Mouse (Mus musculus) neural tube, embryonic 12.5 days (tissue): ENCODE measurements around the gene Fam57a. TPM values are rescaled to one million over a fixed set of nuclear protein-coding genes. Genes with fewer than 3 reads are reported as not detected.
A peak's percentile ranks its signal among the peaks of the same experiment; 100 is the strongest.

Source experiments
- ATAC-seq: fragments of 200-750 bp; cut with Nextera tagmentation; 2 replicates; pipeline ENCODE4 v1.8.0; 2017; ENCODE audit warnings: low read depth, mild to moderate bottlenecking, moderate TSS enrichment, moderate library complexity; ENCODE audit not compliant: low FRiP score
- H3K27ac ChIP-seq: fragments of 300-500 bp; sonication (generic); 2 replicates; pipeline ENCODE4 v1.5.1; 2016
- H3K27me3 ChIP-seq: fragments of 300-500 bp; sonication (generic); replicated peaks from 2 replicates; pipeline ENCODE4 v1.6.1; 2016; ENCODE audit warnings: mild to moderate bottlenecking
- H3K36me3 ChIP-seq: fragments of 300-500 bp; sonication (generic); 2 replicates; pipeline ENCODE4 v1.6.1; 2016; ENCODE audit warnings: mild to moderate bottlenecking
- H3K4me1 ChIP-seq: fragments of 300-500 bp; sonication (generic); 2 replicates; pipeline ENCODE4 v1.6.1; 2016
- H3K4me2 ChIP-seq: fragments of 300-500 bp; sonication (generic); replicated peaks from 2 replicates; pipeline ENCODE4 v1.6.1; 2016; ENCODE audit warnings: mild to moderate bottlenecking
- H3K4me3 ChIP-seq: fragments of 300-500 bp; sonication (generic); 2 replicates; pipeline ENCODE4 v1.5.1; 2016
- H3K9ac ChIP-seq: fragments of 300-500 bp; sonication (generic); 2 replicates; pipeline ENCODE4 v1.6.1; 2016; ENCODE audit warnings: mild to moderate bottlenecking
- H3K9me3 ChIP-seq: fragments of 300-500 bp; sonication (generic); 2 replicates; pipeline ENCODE4 v1.6.1; 2016; ENCODE audit warnings: mild to moderate bottlenecking
- WGBS: fragments of 180-500 bp; shearing (Covaris S2); methylation state at CpG from one replicate; pipeline ENCODE4 v1.1.7; 2016; 5-methylcytosine and 5-hydroxymethylcytosine counted together
- polyA plus RNA-seq: library from polyadenylated mRNA; unstranded; fragments of >200 nt; fragmentation: Nextera tagmentation; extraction: Ambion mirVana; gene quantifications from 2 replicates; pipeline ENCODE4 v1.2.1, GENCODE M21; 2016

Gene Fam57a
- polyA plus RNA-seq, 1 experiment from 2014 or later = 30.4 TPM

- Histone ChIP-seq H3K27me3 (no peaks in the 10 kb centered on the region), H3K4me3 (no peak overlapping the region), H3K4me1 (peaks cover 32% of the 10 kb centered on the region), H3K36me3 (peaks cover 18% of the 10 kb centered on the region; the same call in 1 of the 2 replicates), H3K9me3 (no peaks in the 10 kb centered on the region), H3K4me2 (no peak overlapping the region), H3K27ac (no peak overlapping the region), H3K9ac (no peak overlapping the region)
- ATAC-seq = no peak
- WGBS = 71% methylated on average over 4 of the region's 4 CpGs
Observed at GRCm38 (mm10) chr11:76255431-76256001, 76.0 kb downstream of the Fam57a start.

GRCm38 (mm10) chr11:76256129-76256528 is 76.7 kb downstream of the Fam57a start:
- Histone ChIP-seq H3K27me3 (no peaks in the 10 kb centered on the region), H3K4me3 (no peak overlapping the region), H3K9ac (no peak overlapping the region), H3K27ac (peak overlapping the region; percentile 22; the same call in 1 of the 2 replicates), H3K36me3 (peaks cover 17% of the 10 kb centered on the region; the same call in 1 of the 2 replicates), H3K4me1 (peaks cover 39% of the 10 kb centered on the region), H3K4me2 (no peak overlapping the region), H3K9me3 (no peaks in the 10 kb centered on the region)
- ATAC-seq = no peak
- 29% methylated on average over 5 of the region's 5 CpGs for WGBS

GRCm38 (mm10) chr11:76257386-76257785 is 77.9 kb downstream of the Fam57a start:
- Histone ChIP-seq H3K27me3 (no peaks in the 10 kb centered on the region), H3K9ac (no peak overlapping the region), H3K36me3 (peaks cover 16% of the 10 kb centered on the region; the same call in 1 of the 2 replicates), H3K4me3 (no peak overlapping the region), H3K27ac (no peak overlapping the region), H3K4me2 (no peak overlapping the region), H3K4me1 (peaks cover 51% of the 10 kb centered on the region), H3K9me3 (no peaks in the 10 kb centered on the region)
- WGBS = 79% methylated on average over 4 of the region's 4 CpGs
- no peak for ATAC-seq

- 75% methylated on average over 6 of the region's 6 CpGs for WGBS
- Histone ChIP-seq H3K36me3 (peaks cover 16% of the 10 kb centered on the region; the same call in 1 of the 2 replicates), H3K27ac (no peak overlapping the region), H3K4me3 (no peak overlapping the region), H3K4me1 (peaks cover 61% of the 10 kb centered on the region), H3K9ac (no peak overlapping the region), H3K4me2 (no peak overlapping the region), H3K9me3 (no peaks in the 10 kb centered on the region), H3K27me3 (no peaks in the 10 kb centered on the region)
- ATAC-seq = no peak
Observed at GRCm38 (mm10) chr11:76258511-76258910, 79.0 kb downstream of the Fam57a start.

GRCm38 (mm10) chr11:76260208-76261050 is 81.0 kb downstream of the Fam57a start:
- Histone ChIP-seq H3K4me1 (peaks cover 54% of the 10 kb centered on the region), H3K27me3 (no peaks in the 10 kb centered on the region), H3K4me3 (no peak overlapping the region), H3K27ac (peak overlapping the region; percentile 55), H3K36me3 (peaks cover 12% of the 10 kb centered on the region; the same call in 1 of the 2 replicates), H3K4me2 (peak overlapping the region; percentile 10), H3K9ac (no peak overlapping the region), H3K9me3 (no peaks in the 10 kb centered on the region)
- no peak for ATAC-seq
- WGBS = 42% methylated on average over 10 of the region's 10 CpGs

GRCm38 (mm10) chr11:76261224-76261623 is 81.8 kb downstream of the Fam57a start:
- no peak for ATAC-seq
- peaks cover 54% of the 10 kb centered on the region for H3K4me1 ChIP-seq
- H3K9me3 ChIP-seq = no peaks in the 10 kb centered on the region
- peaks cover 12% of the 10 kb centered on the region; the same call in 1 of the 2 replicates for H3K36me3 ChIP-seq
- H3K27ac ChIP-seq = 0 out of 2 replicates have a peak overlapping the region, but pooled peaks have one; percentile 55
- H3K4me2 ChIP-seq = no peak overlapping the region
- 76% methylated on average over 12 of the region's 12 CpGs for WGBS
- H3K9ac ChIP-seq = no peak overlapping the region
- no peak overlapping the region for H3K4me3 ChIP-seq
- H3K27me3 ChIP-seq = no peaks in the 10 kb centered on the region

GRCm38 (mm10) chr11:76262611-76263351 is 83.3 kb downstream of the Fam57a start:
- ATAC-seq = peak; percentile 54
- WGBS = 5% methylated on average over 19 of the region's 19 CpGs
- H3K27ac ChIP-seq = peak overlapping the region; percentile 67
- peak overlapping the region; percentile 45 for H3K4me2 ChIP-seq
- peaks cover 65% of the 10 kb centered on the region for H3K4me1 ChIP-seq
- peak overlapping the region; percentile 36; the same call in 1 of the 2 replicates for H3K9ac ChIP-seq
- no peaks in the 10 kb centered on the region for H3K27me3 ChIP-seq
- H3K36me3 ChIP-seq = peaks cover 12% of the 10 kb centered on the region
- H3K4me3 ChIP-seq = no peak overlapping the region
- H3K9me3 ChIP-seq = no peaks in the 10 kb centered on the region

Other genes starting within 250 kb of the Fam57a start
- gene Rph3al, start 241.2 kb upstream of the Fam57a start, polyA plus RNA-seq = 1.1 and 1.7 TPM in 2 replicates
- 0.28 TPM in 1 of 2 replicates, not detected in the other for gene 1700016K19Rik, start 179.8 kb upstream of the Fam57a start, polyA plus RNA-seq
- 23.0 and 23.6 TPM in 2 replicates for gene Rflnb, start 151.9 kb upstream of the Fam57a start, polyA plus RNA-seq
- 61.7 and 62.2 TPM in 2 replicates for gene Vps53, start within 50 bp of the Fam57a start, polyA plus RNA-seq
- gene Dbil5, start 37.9 kb downstream of the Fam57a start, polyA plus RNA-seq = 0.75 and 1.2 TPM in 2 replicates
- 22.1 and 28.6 TPM in 2 replicates for gene Gemin4, start 38.0 kb downstream of the Fam57a start, polyA plus RNA-seq
- 17.1 and 18.7 TPM in 2 replicates for gene Mrm3, start 64.0 kb downstream of the Fam57a start, polyA plus RNA-seq
- gene Glod4, start 64.1 kb downstream of the Fam57a start, polyA plus RNA-seq = 111 TPM in 2 replicates
- 64.1 and 64.4 TPM in 2 replicates for gene Nxn, start 219.5 kb downstream of the Fam57a start, polyA plus RNA-seq
- 120 and 132 TPM in 2 replicates for gene Timm22, start 227.3 kb downstream of the Fam57a start, polyA plus RNA-seq